Mouse (Mus musculus) heart, embryonic 10.5 days (tissue): ENCODE data around the gene Etv6. TPM values are rescaled to one million over a fixed set of nuclear protein-coding genes. Genes with fewer than 3 reads are reported as not detected.
A peak's percentile ranks its signal among the peaks of the same experiment; 100 is the strongest.

Experiments used
- DNase-seq: peaks from one replicate; pipeline ENCODE4 v3.0.0-alpha.2; 2017; ENCODE audit warnings: low spot score
- H3K27ac ChIP-seq: fragments of 300-500 bp; sonication (generic); 2 replicates; pipeline ENCODE4 v1.5.1; 2016; ENCODE audit warnings: mild to moderate bottlenecking
- H3K27me3 ChIP-seq: fragments of 300-500 bp; sonication (generic); 2 replicates; pipeline ENCODE4 v1.6.1; 2016; ENCODE audit warnings: mild to moderate bottlenecking; ENCODE audit not compliant: poor library complexity, insufficient read depth, severe bottlenecking
- H3K36me3 ChIP-seq: fragments of 300-500 bp; sonication (generic); 2 replicates; pipeline ENCODE4 v1.6.1; 2016; ENCODE audit warnings: mild to moderate bottlenecking, moderate library complexity
- H3K4me1 ChIP-seq: fragments of 300-500 bp; sonication (generic); 2 replicates; pipeline ENCODE4 v1.6.1; 2016; ENCODE audit warnings: mild to moderate bottlenecking
- H3K4me3 ChIP-seq: fragments of 300-500 bp; sonication (generic); 2 replicates; pipeline ENCODE4 v1.5.1; 2016; ENCODE audit warnings: mild to moderate bottlenecking, moderate library complexity
- H3K9me3 ChIP-seq: fragments of 300-500 bp; sonication (generic); 2 replicates; pipeline ENCODE4 v1.6.1; 2016; ENCODE audit warnings: mild to moderate bottlenecking, moderate library complexity
- WGBS: fragments of 180-500 bp; shearing (Covaris S2); methylation state at CpG from one replicate; pipeline ENCODE4 v1.1.7; 2016; 5-methylcytosine and 5-hydroxymethylcytosine counted together
- polyA plus RNA-seq: library from polyadenylated mRNA; unstranded; fragments of >200 nt; fragmentation: Nextera tagmentation; extraction: Ambion mirVana; gene quantifications from 2 replicates; pipeline ENCODE4 v1.2.1, GENCODE M21; 2016

Etv6 gene
- polyA plus RNA-seq, 1 experiment from 2014 or later: 16.2 TPM

- Histone ChIP-seq H3K4me3 (no peak overlapping the region), H3K4me1 (peaks cover 52% of the 10 kb centered on the region), H3K9me3 (no peaks in the 10 kb centered on the region), H3K36me3 (peaks cover 22% of the 10 kb centered on the region), H3K27me3 (no peaks in the 10 kb centered on the region), H3K27ac (no peak overlapping the region)
- no peak for DNase-seq
- 41% methylated on average over 6 of the region's 6 CpGs for WGBS
Measured at GRCm38 (mm10) chr6:134066112-134066511, 30.6 kb downstream of the Etv6 start.

DNA sequence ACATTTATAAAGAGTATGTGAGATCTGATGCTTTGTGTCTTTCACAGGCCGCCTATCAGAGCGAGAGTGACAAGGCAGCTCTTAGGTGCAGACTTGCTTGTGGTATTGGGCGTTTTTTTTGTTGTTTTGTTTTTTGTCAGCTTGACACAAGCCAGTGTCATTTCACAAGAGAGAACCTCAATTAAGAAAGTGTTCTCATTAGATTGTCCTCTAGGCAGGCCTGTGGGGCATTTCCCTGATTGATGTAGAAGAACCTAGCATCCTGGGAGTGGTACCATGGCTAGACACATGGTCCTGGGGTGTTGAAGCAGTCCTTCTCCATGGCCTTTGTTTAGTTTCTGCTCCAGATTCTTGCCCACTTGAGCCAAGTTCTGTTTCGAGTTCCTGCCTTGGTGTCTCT is 31.5 kb downstream of the Etv6 start:
- Histone ChIP-seq H3K27ac (peak overlapping the region; percentile 62; the same call in 1 of the 2 replicates), H3K9me3 (no peaks in the 10 kb centered on the region), H3K36me3 (peaks cover 22% of the 10 kb centered on the region), H3K4me3 (no peak overlapping the region), H3K27me3 (no peaks in the 10 kb centered on the region), H3K4me1 (peaks cover 50% of the 10 kb centered on the region)
- no peak for DNase-seq
- WGBS: 52% methylated on average over 4 of the region's 4 CpGs

DNA sequence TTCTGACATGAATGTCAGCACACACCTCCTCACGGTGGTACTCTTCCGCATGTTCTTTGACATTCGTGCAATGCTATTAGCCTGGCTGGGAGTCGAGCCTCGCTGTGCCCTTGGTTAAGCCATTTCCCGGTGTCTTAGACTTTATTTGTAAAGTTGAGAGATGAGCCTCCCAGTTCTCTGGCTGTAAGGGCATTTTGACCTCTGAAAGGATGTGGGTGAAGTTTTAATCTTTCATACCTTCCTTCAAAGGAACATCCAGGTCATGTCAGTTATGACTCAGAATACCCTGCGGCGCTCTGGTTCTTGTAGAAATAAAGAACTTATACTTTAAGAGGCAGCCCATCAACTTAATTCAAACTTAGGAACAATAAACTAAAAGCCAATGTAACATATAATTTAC is 32.0 kb downstream of the Etv6 start:
- peaks cover 21% of the 10 kb centered on the region for H3K36me3 ChIP-seq
- H3K27me3 ChIP-seq: no peaks in the 10 kb centered on the region
- WGBS: 40% methylated on average over 8 of the region's 8 CpGs
- no peak for DNase-seq
- H3K4me3 ChIP-seq: no peak overlapping the region
- H3K9me3 ChIP-seq: no peaks in the 10 kb centered on the region
- peak overlapping the region; percentile 62; the same call in 1 of the 2 replicates for H3K27ac ChIP-seq
- peaks cover 48% of the 10 kb centered on the region for H3K4me1 ChIP-seq

DNA sequence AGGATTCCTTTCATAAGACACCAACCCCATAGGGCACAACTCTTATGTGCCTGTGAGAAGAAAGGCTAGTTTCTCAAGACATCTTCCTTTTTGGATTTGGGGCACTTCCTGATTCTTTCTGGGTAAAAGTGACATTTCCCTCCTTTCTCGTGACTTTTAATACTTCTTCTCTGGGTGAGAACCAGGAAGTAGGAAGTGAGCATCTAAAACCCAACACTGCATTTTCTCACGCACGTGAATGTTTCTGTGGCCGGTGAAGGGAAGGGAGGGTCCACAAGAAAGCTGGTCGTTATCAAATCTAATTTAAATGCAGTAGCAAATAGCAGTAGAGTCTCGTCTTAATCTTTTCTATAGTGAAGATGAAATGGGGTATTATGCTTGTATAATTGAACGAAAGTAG is 36.9 kb downstream of the Etv6 start:
- Histone ChIP-seq H3K36me3 (peaks cover 36% of the 10 kb centered on the region), H3K27me3 (no peaks in the 10 kb centered on the region), H3K27ac (no peak overlapping the region), H3K4me1 (peaks cover 10% of the 10 kb centered on the region; the same call in 1 of the 2 replicates), H3K9me3 (no peaks in the 10 kb centered on the region), H3K4me3 (no peak overlapping the region)
- DNase-seq: no peak
- 86% methylated on average over 7 of the region's 7 CpGs for WGBS

- Histone ChIP-seq H3K27me3 (no peaks in the 10 kb centered on the region), H3K4me1 (peaks cover 8% of the 10 kb centered on the region; the same call in 1 of the 2 replicates), H3K27ac (no peak overlapping the region), H3K4me3 (no peak overlapping the region), H3K9me3 (no peaks in the 10 kb centered on the region), H3K36me3 (peaks cover 36% of the 10 kb centered on the region)
- WGBS: 86% methylated on average over 6 of the region's 6 CpGs
- no peak for DNase-seq
Measured at GRCm38 (mm10) chr6:134072906-134073305, 37.4 kb downstream of the Etv6 start.

- H3K27me3 ChIP-seq: no peaks in the 10 kb centered on the region
- peaks cover 13% of the 10 kb centered on the region; the same call in 1 of the 2 replicates for H3K4me1 ChIP-seq
- H3K9me3 ChIP-seq: no peaks in the 10 kb centered on the region
- DNase-seq: no peak
- H3K4me3 ChIP-seq: no peak overlapping the region
- peaks cover 26% of the 10 kb centered on the region; the same call in 1 of the 2 replicates for H3K36me3 ChIP-seq
- 96% methylated on average over 1 of the region's 1 CpGs for WGBS
- H3K27ac ChIP-seq: no peak overlapping the region
Measured at GRCm38 (mm10) chr6:134074353-134074752, 38.9 kb downstream of the Etv6 start.

GRCm38 (mm10) chr6:134075031-134075430 is 39.5 kb downstream of the Etv6 start:
- H3K9me3 ChIP-seq: no peaks in the 10 kb centered on the region
- peaks cover 21% of the 10 kb centered on the region; the same call in 1 of the 2 replicates for H3K36me3 ChIP-seq
- no peak overlapping the region for H3K27ac ChIP-seq
- H3K4me1 ChIP-seq: peaks cover 16% of the 10 kb centered on the region; the same call in 1 of the 2 replicates
- WGBS: 88% methylated on average over 6 of the region's 6 CpGs
- no peak for DNase-seq
- no peak overlapping the region for H3K4me3 ChIP-seq
- H3K27me3 ChIP-seq: no peaks in the 10 kb centered on the region

- Histone ChIP-seq H3K27me3 (no peaks in the 10 kb centered on the region), H3K4me3 (no peak overlapping the region), H3K36me3 (peaks cover 22% of the 10 kb centered on the region; the same call in 1 of the 2 replicates), H3K27ac (no peak overlapping the region), H3K4me1 (peaks cover 25% of the 10 kb centered on the region), H3K9me3 (no peaks in the 10 kb centered on the region)
- 83% methylated on average over 6 of the region's 6 CpGs for WGBS
- no peak for DNase-seq
Measured at GRCm38 (mm10) chr6:134078016-134078415, 42.5 kb downstream of the Etv6 start.

GRCm38 (mm10) chr6:134079112-134079511 is 43.6 kb downstream of the Etv6 start:
- H3K27me3 ChIP-seq: no peaks in the 10 kb centered on the region
- DNase-seq: no peak
- 81% methylated on average over 9 of the region's 9 CpGs for WGBS
- peaks cover 33% of the 10 kb centered on the region for H3K4me1 ChIP-seq
- H3K27ac ChIP-seq: no peak overlapping the region
- H3K4me3 ChIP-seq: no peak overlapping the region
- no peaks in the 10 kb centered on the region for H3K9me3 ChIP-seq
- H3K36me3 ChIP-seq: peaks cover 17% of the 10 kb centered on the region; the same call in 1 of the 2 replicates

DNA sequence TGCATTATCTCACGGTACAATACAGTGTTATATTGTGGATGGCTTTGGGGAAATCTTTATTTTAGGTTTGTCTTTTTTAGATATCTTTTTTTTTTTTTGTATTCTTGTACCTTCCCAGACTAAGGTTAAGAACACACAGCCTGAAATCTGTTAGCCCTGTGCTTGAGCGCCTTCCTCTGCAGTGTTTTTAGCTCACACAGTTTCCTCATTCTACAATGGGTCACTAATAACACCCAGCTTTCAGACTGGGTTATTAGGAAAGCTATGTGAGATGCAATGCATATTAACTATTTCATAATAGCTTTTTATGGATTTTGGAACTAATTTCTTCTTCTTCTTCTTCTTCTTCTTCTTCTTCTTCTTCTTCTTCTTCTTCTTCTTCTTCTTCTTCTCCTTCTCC is 44.1 kb downstream of the Etv6 start:
- Histone ChIP-seq H3K4me1 (peaks cover 30% of the 10 kb centered on the region), H3K36me3 (peaks cover 17% of the 10 kb centered on the region; the same call in 1 of the 2 replicates), H3K27me3 (no peaks in the 10 kb centered on the region), H3K27ac (no peak overlapping the region), H3K4me3 (no peak overlapping the region), H3K9me3 (no peaks in the 10 kb centered on the region)
- 88% methylated on average over 2 of the region's 2 CpGs for WGBS
- no peak for DNase-seq

- peaks cover 7% of the 10 kb centered on the region; the same call in 1 of the 2 replicates for H3K36me3 ChIP-seq
- H3K27me3 ChIP-seq: no peaks in the 10 kb centered on the region
- no peaks in the 10 kb centered on the region for H3K9me3 ChIP-seq
- no peak overlapping the region for H3K4me3 ChIP-seq
- 84% methylated on average over 5 of the region's 5 CpGs for WGBS
- no peak for DNase-seq
- no peak overlapping the region for H3K27ac ChIP-seq
- peaks cover 34% of the 10 kb centered on the region for H3K4me1 ChIP-seq
Measured at GRCm38 (mm10) chr6:134080946-134081345, 45.4 kb downstream of the Etv6 start.

GRCm38 (mm10) chr6:134082229-134082920 is 46.9 kb downstream of the Etv6 start:
- Histone ChIP-seq H3K36me3 (0 out of 2 replicates have a peak, but pooled peaks cover 2% of the 10 kb centered on the region), H3K27ac (no peak overlapping the region), H3K4me3 (no peak overlapping the region), H3K27me3 (no peaks in the 10 kb centered on the region), H3K4me1 (peaks cover 45% of the 10 kb centered on the region), H3K9me3 (no peaks in the 10 kb centered on the region)
- 80% methylated on average over 15 of the region's 15 CpGs for WGBS
- DNase-seq: no peak

GRCm38 (mm10) chr6:134083428-134083827 is 47.9 kb downstream of the Etv6 start:
- no peak for DNase-seq
- WGBS: 52% methylated on average over 4 of the region's 4 CpGs
- H3K4me1 ChIP-seq: peaks cover 50% of the 10 kb centered on the region

More at GRCm38 (mm10) chr6:134083428-134083827, 47.9 kb downstream of the Etv6 start:
- no peaks in the 10 kb centered on the region for H3K27me3 ChIP-seq
- H3K4me3 ChIP-seq: no peak overlapping the region
- H3K27ac ChIP-seq: 0 out of 2 replicates have a peak overlapping the region, but pooled peaks have one; percentile 25
- H3K36me3 ChIP-seq: 0 out of 2 replicates have a peak, but pooled peaks cover 2% of the 10 kb centered on the region
- H3K9me3 ChIP-seq: no peaks in the 10 kb centered on the region
